Mouse (Mus musculus) right cerebral cortex, postnatal 25 days (tissue): Measurements from ENCODE around the gene Tnfaip8l2.

ENCODE experiments used
- DNase-seq: peaks from one replicate; pipeline ENCODE4 v3.0.0; 2022

The Tnfaip8l2 gene

DNA sequence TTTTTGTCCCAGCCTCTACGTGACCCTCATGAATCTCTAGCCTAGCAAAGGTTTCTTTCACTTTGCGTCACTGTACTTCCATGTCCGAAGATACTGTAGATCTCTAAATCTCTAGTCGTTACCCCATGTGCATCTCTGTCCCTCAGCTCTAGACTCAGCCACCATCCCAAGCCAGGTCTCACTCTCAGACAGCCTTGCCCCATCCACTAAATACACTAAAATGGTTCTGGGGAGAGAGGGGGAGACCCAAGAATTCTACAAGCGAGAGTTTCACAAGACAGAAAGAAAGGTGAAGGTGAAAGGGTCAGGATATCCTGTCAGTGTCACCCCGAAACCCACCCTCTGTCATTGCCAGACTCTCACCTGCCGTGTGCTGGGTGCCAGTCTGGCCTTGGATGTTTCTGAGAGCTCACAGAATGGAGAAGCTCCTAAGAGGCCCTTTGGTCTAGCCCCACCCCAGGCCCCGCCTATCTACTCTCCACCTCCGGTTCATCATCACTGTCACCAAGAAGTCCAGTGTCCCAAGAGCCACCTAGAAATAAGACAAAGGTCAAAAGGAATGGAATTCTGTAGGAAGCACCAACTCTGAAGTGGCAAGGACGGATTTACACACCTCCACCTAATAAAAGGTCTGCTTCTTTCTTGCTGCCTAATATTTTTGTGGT lies at the start of gene Tnfaip8l2:
Gene Tnfaip8l2 (minus strand): TSS at position 409 of the 665 bp plus-strand sequence.
- DNase-seq = no peak

DNA sequence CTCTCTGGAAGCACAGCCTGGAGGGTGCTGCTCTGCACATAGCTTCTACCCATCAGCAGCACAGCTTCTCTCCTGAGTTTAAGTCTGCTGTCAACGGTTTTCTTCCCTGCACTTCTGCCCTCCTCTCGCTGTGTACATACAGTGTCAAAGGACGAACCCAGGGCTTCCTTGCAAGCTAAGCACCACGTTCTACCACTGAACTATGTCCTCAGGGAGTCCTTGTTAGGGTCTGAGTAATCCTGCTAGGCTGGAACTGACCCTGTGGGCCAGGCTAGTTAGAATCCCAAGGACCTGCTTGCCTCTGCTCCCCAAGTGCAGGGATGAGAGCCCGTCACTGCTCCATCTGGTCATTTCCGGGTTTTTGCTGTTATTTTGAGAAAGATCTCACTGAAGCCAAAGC lies 44.7 kb upstream of the Tnfaip8l2 start:
- DNase-seq = no peak

DNA sequence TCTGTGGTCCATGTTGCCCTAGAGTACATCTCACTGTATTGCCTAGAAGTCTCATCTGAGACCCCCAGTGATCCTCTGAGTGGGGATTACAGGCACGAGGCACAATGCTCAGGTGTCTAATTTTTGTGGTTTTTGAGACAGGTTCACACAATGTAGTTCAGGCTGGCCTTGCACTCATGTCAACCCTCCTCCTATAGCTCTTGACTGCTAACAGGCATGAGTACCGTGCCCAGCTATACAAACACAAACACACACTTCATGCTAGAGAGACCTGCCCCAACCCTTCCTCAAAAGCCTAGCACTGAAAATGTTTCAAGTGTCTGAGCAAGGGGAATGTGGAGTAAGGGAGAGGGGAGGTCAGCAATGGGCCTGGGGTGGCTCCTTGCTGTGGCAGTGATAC lies 43.9 kb upstream of the Tnfaip8l2 start:
- no peak for DNase-seq

DNA sequence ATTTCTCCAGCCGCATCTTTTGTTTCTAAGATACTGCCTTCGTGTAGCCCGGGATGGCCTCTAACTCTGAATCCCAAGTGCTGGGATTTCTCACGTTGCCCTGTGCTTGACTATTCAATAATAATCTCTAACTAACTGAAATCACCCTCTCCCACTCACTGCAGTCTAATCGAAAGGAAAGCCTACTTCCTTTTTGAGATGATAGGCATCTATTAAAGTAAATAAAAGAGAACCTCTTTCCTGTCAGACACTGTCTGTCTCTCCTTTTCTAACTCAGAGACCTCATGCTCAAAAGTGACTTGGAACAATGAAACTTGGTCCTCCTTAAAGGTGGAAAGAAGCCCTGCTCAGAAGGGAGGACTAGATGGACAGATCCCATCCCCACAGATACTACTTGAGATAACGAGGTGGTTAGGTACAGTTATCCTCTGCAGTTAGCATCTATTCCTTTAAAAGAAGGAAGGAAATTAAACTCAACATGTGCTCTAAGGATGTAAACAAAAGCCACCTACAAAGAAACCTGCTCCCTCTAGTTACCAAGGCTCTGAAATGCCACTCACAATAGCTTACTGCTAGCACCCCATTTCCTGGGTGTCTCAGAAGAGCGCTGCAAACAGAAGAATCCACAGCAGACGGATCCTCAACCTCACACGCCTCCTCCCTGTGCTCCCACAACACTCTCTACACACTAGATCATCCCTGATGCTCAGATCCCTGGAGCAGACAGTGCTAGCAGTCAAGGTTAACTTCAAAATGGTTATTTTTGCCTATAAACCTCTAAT lies 42.8 kb upstream of the Tnfaip8l2 start:
- no peak for DNase-seq

DNA sequence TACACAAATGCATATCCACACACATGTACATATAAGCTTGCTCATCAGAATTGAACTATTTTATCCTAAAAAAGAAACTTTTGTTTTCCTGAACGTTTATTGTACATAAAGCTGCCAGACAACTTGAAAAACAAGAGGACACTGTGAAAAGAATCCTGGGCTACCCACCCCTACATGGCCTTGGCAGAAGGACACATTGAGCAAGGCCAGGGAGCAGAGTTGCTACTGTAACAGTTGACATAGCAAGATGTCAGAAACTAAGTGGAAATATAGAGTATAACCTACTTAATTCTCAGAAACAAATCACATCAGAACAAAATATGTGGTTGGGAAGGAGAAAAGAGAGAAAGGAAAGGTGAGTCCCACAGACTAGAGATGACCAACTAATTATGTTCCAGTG lies 39.7 kb upstream of the Tnfaip8l2 start:
- DNase-seq = no peak

DNA sequence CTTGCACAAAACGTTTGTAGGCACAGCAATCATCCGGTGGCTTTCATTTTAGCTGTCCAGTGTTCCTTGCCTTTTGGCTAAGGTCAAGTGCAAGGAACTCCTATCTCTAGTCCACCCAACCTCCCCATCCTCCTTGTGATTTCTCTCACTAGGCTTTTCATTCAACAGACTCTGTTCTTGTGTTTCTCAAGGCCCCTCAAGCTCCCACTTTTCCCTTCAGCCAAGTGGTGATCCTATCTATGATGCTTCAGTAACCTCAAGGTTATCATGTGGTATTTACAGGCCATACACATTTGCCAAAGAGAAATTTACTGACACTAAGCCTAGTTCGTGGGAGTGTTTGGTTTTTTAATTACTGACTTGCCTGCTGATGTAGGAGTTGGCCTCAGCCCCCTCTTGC lies 37.7 kb upstream of the Tnfaip8l2 start:
- no peak for DNase-seq

DNA sequence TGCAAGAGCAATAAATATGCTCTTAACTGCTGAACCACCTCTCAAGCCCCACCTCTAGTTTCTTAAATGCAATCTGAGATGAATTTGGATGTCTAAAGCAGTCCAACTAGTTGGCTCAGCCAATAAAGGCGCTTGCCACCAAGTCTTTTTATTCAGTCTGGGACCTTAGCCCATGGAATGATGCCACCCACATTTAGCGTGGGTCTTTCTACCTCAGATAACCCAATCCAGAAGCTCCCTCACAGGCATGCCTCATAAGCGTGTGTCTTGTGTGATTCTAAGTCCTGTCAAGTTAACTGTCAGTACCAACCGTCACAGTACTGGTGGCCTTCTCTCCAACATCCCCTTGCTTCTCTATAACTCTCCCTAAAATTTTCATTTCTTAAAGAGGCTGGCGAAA lies 36.8 kb upstream of the Tnfaip8l2 start:
- DNase-seq = no peak

DNA sequence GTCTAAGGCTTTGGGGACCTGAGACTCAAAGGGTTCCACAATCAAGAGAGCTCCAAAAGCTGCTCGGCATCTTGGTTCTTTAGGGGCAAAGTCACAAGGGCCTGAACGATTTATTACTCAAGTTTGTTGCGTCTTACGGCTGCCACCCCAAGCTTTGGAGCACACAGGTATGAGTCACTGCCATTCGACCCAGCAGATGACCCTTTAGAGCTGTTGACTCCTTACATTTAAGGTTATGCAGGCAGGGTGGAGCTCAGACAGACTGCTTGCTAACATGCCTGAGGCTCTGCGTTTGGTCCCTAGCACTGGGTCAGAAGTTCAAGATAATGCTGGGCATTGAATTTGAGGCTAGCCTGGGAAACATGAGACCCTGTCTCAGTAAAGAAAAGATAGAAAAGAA lies 35.4 kb upstream of the Tnfaip8l2 start:
- DNase-seq = no peak

DNA sequence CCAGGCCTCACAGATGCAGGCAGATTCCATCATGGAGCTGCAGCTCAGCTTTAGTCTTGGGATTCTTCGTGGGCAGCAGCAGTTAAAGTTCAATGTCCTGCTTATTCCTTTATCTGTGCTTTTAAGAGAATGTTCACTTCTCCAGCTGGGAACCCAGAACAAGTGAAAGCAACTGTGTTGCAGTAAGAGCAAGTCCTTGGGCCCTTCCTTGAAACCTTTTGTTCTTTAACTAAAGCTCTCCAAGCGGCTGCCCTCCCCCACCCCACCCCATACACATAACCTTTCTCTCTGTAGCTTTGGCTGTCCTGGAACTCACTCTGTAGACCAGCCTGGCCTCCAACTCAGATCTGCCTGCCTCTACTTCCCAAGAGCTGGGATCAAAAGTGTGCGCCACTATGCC lies 34.3 kb upstream of the Tnfaip8l2 start:
- no peak for DNase-seq

DNA sequence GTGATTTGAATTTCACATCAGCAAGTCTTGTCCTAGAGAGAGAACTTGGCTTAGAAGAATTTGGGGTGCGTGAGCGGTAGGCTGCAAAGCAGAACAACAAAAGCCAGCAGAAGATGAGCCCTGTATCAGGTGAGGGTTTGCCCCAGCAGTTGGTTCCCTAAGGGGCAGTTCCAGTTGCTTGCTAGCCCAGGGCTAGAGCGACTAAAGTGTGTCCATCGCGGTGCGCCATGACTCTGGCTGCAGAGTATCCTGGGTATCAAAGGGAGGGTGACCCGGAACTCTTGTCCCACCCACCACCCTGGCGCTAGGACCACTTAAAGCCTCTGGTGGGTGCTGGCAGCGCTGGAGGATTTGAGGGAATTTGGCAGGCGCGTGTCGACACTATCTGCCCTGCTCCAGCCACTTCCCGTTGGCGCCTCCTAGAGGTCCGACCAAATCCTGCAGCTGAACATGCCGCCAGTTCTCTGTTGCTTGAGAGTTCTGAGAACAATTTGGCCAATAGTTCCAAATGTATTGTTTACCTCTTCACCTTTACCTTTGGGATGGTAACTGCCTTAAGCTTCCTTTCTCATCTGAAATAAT lies 31.9 kb upstream of the Tnfaip8l2 start:
- peak; percentile 58 for DNase-seq

DNA sequence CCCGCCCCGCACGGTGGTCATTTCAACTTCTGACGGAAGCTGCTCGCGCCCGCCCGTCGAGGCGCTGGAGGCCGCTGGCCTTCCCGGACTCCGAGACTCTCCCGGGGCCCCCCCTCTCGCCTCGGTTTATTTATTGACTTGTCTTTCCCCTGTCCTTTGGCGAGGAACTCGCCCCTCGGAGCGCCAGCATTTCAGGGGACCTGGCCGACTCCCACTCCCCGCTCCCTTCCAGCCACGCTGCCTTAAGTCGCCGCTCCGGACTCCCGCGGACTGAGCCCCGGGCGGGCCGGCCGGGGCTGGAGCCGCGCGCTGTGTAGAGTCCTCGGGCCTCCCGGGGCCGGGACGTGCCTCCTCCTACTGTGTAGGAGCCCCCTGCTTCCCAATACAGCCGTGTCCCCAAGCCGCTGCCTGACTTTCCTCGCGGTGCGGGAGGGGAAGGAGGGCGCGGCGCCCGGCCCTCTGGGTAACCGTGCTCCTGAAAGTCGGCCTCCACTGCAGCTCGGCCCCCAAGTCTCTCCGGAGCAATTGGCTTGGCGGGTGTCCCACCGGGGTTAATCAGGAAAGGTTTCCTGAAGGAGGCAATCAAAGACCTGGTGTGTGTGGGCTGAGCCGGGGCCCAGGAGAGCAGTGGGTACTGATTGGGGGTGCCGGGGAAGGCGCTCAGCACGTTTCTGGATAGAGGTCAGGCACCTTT lies 31.2 kb upstream of the Tnfaip8l2 start:
- no peak for DNase-seq

DNA sequence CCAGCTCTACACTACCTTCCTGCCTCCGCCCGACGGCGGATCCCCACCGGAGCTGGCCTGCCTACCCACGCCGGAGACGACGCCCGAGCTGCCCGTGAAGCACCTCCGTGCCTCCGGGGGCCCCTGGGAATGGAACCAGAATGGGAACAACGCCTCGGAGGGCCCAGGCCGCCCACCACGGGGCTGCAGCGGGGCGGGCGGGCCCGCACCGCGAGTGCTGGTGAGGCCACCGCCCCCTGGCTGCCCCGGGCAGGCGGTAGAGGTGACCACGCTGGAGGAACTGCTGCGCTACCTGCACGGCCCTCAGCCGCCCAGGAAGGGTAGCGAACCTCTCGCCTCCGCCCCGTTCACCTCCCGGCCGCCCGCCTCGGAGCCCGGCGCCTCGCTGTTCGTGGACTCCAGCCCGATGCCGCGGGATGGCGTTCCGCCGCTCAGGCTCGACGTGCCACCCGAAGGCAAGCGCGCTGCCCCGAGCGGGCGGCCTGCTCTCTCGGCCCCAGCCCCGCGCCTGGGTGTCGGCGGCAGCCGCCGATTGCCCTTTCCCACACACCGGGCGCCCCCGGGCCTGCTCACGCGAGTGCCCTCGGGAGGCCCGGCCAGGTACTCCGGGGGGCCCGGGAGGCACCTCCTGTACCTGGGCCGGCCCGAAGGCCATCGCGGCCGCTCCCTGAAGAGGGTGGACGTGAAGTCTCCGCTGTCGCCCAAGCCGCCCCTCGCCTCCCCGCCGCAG lies 30.5 kb upstream of the Tnfaip8l2 start:
- no peak for DNase-seq

DNA sequence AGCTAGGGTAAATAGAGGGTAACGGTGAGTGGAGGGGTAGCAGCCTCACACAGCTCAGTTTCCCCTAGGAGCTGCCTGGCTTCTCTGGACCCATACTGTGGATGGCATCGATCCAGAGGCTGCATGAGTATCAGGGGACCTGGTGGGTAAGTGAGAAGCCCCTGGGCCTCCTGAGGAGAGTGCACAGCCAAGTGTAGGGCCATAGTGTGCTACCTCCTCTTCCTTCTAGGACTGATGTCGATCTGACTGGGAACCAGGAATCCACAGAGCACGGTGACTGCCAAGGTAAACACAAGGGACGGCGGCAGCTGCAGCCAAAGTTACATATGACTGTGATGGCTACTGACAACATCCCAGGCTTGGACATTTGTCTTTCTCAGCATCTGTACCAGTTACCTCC lies 28.9 kb upstream of the Tnfaip8l2 start:
- DNase-seq = no peak

DNA sequence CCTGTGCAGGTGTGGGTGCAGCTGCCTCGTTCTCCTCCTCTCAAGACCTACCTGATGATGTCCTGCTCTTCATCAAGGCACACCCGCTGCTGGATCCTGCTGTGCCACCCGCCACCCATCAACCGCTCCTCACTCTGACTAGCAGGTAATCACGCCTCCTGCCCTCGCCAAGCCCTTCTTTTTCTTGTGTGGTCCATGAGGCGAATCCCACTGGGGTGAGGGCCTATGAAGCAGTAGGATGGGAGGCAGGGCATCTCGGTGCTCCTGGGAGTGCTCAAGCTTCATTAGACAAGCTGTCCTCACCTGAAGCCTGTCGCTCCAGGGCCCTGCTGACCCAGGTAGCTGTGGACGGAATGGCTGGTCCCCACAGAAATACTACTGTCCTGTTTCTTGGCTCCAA lies 27.8 kb upstream of the Tnfaip8l2 start:
- DNase-seq = no peak

DNA sequence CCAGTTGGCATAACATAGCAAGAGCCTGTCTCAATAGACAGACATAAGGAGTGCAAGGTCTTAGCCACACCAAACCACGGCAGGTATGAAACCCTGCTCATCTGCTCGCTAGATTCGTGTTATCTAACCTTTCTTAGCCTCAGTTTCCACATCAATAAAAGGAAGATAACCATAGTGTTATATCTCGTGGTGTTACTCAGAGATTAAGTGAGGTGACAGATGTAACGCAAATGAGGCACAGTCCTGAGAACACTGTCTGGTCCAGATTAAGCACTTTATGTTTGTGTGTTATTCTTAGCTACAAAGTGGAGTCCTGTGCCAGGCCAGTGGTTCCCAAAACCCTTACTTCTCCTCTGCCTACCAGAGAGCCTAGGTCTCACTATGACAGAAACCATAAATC lies 22.7 kb upstream of the Tnfaip8l2 start:
- DNase-seq = no peak

DNA sequence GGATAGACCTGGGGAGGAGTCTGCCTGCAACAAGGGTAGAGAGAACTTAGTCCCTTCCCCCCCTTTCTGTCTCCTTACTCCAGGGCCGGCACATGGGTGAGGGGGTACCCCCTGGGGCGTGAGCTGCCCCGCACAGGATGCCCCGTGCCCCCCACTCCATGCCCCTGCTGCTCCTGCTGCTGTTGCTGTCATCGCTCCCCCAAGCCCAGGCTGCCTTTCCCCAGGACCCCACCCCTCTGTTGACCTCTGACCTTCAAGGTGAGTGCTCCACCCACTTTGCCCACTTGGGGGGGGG lies 22.0 kb upstream of the Tnfaip8l2 start:
- DNase-seq = no peak

DNA sequence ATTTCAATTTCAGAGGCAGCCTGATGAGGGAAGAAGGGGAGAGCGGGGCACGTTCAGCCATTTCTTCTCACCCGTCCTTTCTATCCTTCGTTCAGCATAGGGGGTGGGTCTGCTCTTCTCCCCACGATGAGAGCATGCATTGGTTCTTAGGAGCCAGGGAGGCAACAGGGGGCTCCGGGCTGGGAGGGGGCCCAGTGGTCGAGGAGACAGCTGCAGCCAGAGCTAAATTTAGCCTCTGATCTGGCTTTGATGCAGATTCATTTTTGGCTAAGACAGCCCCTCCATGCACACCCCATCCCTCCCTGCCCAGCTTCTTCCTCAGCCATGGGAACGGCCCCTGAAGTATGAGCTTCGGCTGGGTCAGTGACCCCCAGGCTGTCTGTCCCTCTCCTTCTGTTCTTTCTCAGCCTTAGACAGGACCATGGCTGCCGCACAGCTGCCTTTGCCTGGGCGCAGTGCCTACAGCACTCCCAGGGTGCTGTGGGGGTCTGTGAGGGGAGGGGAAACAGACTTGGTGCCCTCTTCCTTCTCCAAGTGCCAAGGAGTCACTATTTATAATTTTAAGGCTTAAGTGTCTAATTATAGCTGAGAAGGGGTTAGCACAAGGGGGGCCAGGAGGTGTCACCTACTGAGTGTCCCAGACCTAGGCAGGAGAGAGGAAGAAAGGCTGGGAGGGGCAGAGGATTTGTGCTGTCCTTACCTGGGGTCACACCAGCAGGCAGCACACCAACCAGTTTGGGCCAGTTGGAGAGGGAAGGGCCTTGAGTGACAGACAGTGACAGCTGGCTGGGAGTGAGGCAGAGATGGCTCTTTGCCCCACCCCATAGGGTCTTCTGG lies 21.5 kb upstream of the Tnfaip8l2 start:
- DNase-seq = no peak

DNA sequence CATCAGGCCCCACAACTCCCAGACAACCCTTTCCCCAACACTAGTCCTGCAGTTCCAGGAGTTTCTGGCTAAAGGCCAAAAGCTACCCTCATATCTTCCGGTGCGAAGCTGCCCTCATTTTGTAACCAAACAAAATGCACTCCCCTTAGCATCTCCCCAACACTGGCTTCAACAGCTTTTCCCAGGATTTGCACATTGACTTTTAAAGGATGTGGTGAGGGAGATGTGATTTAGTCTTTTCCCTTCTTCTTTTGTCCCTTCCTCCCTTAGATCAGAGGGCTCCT lies 20.1 kb upstream of the Tnfaip8l2 start:
- no peak for DNase-seq

DNA sequence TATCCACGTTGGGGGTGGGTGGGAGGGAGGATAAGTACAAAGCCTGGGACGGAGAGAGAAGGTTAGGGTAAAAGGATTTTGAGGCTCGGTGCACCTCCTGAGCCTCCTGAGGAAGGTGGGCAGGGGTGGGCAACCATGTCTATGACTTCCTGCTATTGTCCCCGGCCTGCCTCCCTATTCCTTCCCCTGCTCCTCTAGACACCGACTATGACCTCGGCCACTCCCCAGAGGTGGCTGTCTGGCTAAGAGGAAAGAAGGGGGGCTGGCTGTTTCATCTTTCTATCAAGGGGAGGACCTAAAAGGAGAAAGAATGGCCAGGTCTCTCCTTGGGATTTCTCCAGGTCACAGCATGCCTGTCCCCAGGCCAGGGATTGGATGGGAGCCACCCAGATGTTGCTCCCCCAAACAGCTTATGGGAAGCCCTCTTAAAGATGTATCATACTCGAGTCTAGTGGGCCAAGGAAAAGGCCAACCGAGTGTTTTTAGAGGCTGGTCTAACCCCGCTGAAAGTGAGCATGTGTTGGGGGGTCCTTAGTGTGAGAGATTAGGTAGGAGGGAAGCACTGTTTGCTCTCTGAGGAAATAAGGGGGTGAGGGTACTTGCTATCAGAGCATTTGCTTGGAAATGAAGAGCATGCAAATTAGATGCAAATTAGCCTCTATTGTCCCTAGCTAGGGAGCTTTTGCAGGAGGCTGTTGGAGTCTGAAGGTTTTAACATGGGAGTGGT lies 19.6 kb upstream of the Tnfaip8l2 start:
- DNase-seq = no peak

DNA sequence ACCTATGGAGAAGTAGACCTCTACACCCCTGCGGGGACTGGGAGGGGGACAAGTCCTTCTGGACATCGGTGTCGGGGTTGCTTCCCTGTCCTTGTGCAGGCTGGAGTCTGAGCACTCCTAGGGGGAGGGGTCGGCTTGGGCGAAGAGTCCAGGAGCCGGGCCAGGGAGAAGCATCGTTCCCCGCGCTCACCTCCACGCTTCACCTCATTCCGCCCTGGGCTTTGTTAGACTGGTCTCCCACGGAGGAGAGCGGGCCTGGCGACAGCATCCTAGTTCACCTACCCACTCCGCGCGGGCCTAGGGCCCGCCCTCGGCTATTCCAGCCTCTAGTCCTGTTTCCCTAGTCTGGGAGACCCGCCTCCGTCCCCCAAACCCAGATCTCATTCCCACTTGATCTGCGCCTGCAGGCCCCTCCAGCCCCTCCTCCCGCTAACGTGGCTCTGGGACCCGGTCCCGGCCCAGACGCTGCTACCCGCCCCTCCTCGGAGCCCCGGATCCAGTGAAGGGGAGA lies 18.9 kb upstream of the Tnfaip8l2 start:
- no peak for DNase-seq
